Mouse (Mus musculus): ENCODE results near the gene Boll. TPM values are rescaled to one million over a fixed set of nuclear protein-coding genes. Genes with fewer than 3 reads are reported as not detected.
A peak's percentile ranks its signal among the peaks of the same experiment; 100 is the strongest.

The Boll gene
- total RNA-seq, 1 experiment: 2.9 TPM

GRCm38 (mm10) chr1:55265447-55265846, 97.8 kb downstream of the Boll start:
- H3K27ac ChIP-seq (ENCODE audit: insufficient read depth, low read depth, low read length, poor library complexity, severe bottlenecking): no peak overlapping the region
- no peaks in the 10 kb centered on the region for H3K9me3 ChIP-seq (ENCODE audit: control insufficient read depth, insufficient read depth, low read depth, low read length)
- no peak overlapping the region for H3K4me3 ChIP-seq (ENCODE audit: insufficient read depth in 1 of 2, low read depth in 1 of 2, low read length in 2 of 2, poor library complexity in 1 of 2, severe bottlenecking in 1 of 2)
- in situ Hi-C loops (cut with MboI; ENCODE audit: low sequenced_read_pairs in 2 of 2, unreplicated experiment in 2 of 2): no loop called here
- H3K9ac ChIP-seq (ENCODE audit: insufficient read depth, low read depth, low read length, poor library complexity, severe bottlenecking): no peak overlapping the region
- H3K36me3 ChIP-seq (ENCODE audit: control insufficient read depth, insufficient read depth, low read length, poor library complexity, severe bottlenecking): no peaks in the 10 kb centered on the region
- no peak for DNase-seq (ENCODE audit: low read depth, low spot score)
- no peaks in the 10 kb centered on the region for H3K4me1 ChIP-seq (ENCODE audit: control insufficient read depth in 2 of 2, insufficient read depth in 2 of 2, low read length in 2 of 2, poor library complexity in 1 of 2)
- TF ChIP-seq MAFK (IDR thresholded peaks at IDR 0.05; ENCODE audit: insufficient read depth, low read depth, low read length) (no peak), HCFC1 (IDR thresholded peaks at IDR 0.05; ENCODE audit: borderline replicate concordance, insufficient read depth, low read length) (no peak), ZC3H11A (IDR thresholded peaks at IDR 0.05; ENCODE audit: borderline replicate concordance, low read depth, low read length) (no peak), CHD2 (IDR thresholded peaks at IDR 0.05; ENCODE audit: low read depth, low read length) (no peak), ZNF384 (IDR thresholded peaks at IDR 0.05; ENCODE audit: low read depth, low read length) (no peak)

- Histone ChIP-seq H3K36me3 (ENCODE audit: control insufficient read depth, insufficient read depth, low read length, poor library complexity, severe bottlenecking) (no peaks in the 10 kb centered on the region), H3K4me1 (ENCODE audit: control insufficient read depth in 2 of 2, insufficient read depth in 2 of 2, low read length in 2 of 2, poor library complexity in 1 of 2) (no peaks in the 10 kb centered on the region), H3K9me3 (ENCODE audit: control insufficient read depth, insufficient read depth, low read depth, low read length) (no peaks in the 10 kb centered on the region), H3K9ac (ENCODE audit: insufficient read depth, low read depth, low read length, poor library complexity, severe bottlenecking) (no peak overlapping the region), H3K4me3 (ENCODE audit: insufficient read depth in 1 of 2, low read depth in 1 of 2, low read length in 2 of 2, poor library complexity in 1 of 2, severe bottlenecking in 1 of 2) (no peak overlapping the region), H3K27ac (ENCODE audit: insufficient read depth, low read depth, low read length, poor library complexity, severe bottlenecking) (no peak overlapping the region)
- no peak for TF ChIP-seq HCFC1 (IDR thresholded peaks at IDR 0.05; ENCODE audit: borderline replicate concordance, insufficient read depth, low read length)
- TF ChIP-seq ZNF384 (IDR thresholded peaks at IDR 0.05; ENCODE audit: low read depth, low read length): no peak
- no peak for TF ChIP-seq MAFK (IDR thresholded peaks at IDR 0.05; ENCODE audit: insufficient read depth, low read depth, low read length)
- TF ChIP-seq CHD2 (IDR thresholded peaks at IDR 0.05; ENCODE audit: low read depth, low read length): no peak
- in situ Hi-C loops (cut with MboI; ENCODE audit: low sequenced_read_pairs in 2 of 2, unreplicated experiment in 2 of 2): no loop called here
- no peak for DNase-seq (ENCODE audit: low read depth, low spot score)
Measured at GRCm38 (mm10) chr1:55264385-55264784, 98.9 kb downstream of the Boll start.

- no peak overlapping the region for H3K27ac ChIP-seq (ENCODE audit: insufficient read depth, low read depth, low read length, poor library complexity, severe bottlenecking)
- H3K4me3 ChIP-seq (ENCODE audit: insufficient read depth in 1 of 2, low read depth in 1 of 2, low read length in 2 of 2, poor library complexity in 1 of 2, severe bottlenecking in 1 of 2): no peak overlapping the region
- H3K9me3 ChIP-seq (ENCODE audit: control insufficient read depth, insufficient read depth, low read depth, low read length): no peaks in the 10 kb centered on the region
- TF ChIP-seq MAFK (IDR thresholded peaks at IDR 0.05; ENCODE audit: insufficient read depth, low read depth, low read length): no peak
- no peak for TF ChIP-seq CHD2 (IDR thresholded peaks at IDR 0.05; ENCODE audit: low read depth, low read length)
- no peak for TF ChIP-seq ZNF384 (IDR thresholded peaks at IDR 0.05; ENCODE audit: low read depth, low read length)
- TF ChIP-seq ZC3H11A (IDR thresholded peaks at IDR 0.05; ENCODE audit: borderline replicate concordance, low read depth, low read length): no peak
- no peak for TF ChIP-seq HCFC1 (IDR thresholded peaks at IDR 0.05; ENCODE audit: borderline replicate concordance, insufficient read depth, low read length)
- H3K9ac ChIP-seq (ENCODE audit: insufficient read depth, low read depth, low read length, poor library complexity, severe bottlenecking): no peak overlapping the region
- in situ Hi-C loops (cut with MboI; ENCODE audit: low sequenced_read_pairs in 2 of 2, unreplicated experiment in 2 of 2): no loop called here
- no peaks in the 10 kb centered on the region for H3K36me3 ChIP-seq (ENCODE audit: control insufficient read depth, insufficient read depth, low read length, poor library complexity, severe bottlenecking)
- DNase-seq (ENCODE audit: low read depth, low spot score): no peak
- H3K4me1 ChIP-seq (ENCODE audit: control insufficient read depth in 2 of 2, insufficient read depth in 2 of 2, low read length in 2 of 2, poor library complexity in 1 of 2): no peaks in the 10 kb centered on the region
Measured at GRCm38 (mm10) chr1:55246374-55246773, 116.9 kb downstream of the Boll start.

- no peaks in the 10 kb centered on the region for H3K9me3 ChIP-seq (ENCODE audit: control insufficient read depth, insufficient read depth, low read depth, low read length)
- no peaks in the 10 kb centered on the region for H3K36me3 ChIP-seq (ENCODE audit: control insufficient read depth, insufficient read depth, low read length, poor library complexity, severe bottlenecking)
- TF ChIP-seq CHD2 (IDR thresholded peaks at IDR 0.05; ENCODE audit: low read depth, low read length) (no peak), MAFK (IDR thresholded peaks at IDR 0.05; ENCODE audit: insufficient read depth, low read depth, low read length) (no peak), ZC3H11A (IDR thresholded peaks at IDR 0.05; ENCODE audit: borderline replicate concordance, low read depth, low read length) (peak; percentile 76), HCFC1 (IDR thresholded peaks at IDR 0.05; ENCODE audit: borderline replicate concordance, insufficient read depth, low read length) (no peak), ZNF384 (IDR thresholded peaks at IDR 0.05; ENCODE audit: low read depth, low read length) (peak; percentile 39; the same call in 1 of the 2 replicates)
- in situ Hi-C loops (cut with MboI; ENCODE audit: low sequenced_read_pairs in 2 of 2, unreplicated experiment in 2 of 2): no loop called here
- H3K4me1 ChIP-seq (ENCODE audit: control insufficient read depth in 2 of 2, insufficient read depth in 2 of 2, low read length in 2 of 2, poor library complexity in 1 of 2): peaks cover 5 to 6% of the 10 kb centered on the region in 2 experiments
- H3K4me3 ChIP-seq (ENCODE audit: insufficient read depth in 1 of 2, low read depth in 1 of 2, low read length in 2 of 2, poor library complexity in 1 of 2, severe bottlenecking in 1 of 2): no peak overlapping the region
- H3K9ac ChIP-seq (ENCODE audit: insufficient read depth, low read depth, low read length, poor library complexity, severe bottlenecking): no peak overlapping the region
- peak; percentile 48 for DNase-seq (ENCODE audit: low read depth, low spot score)
- no peak overlapping the region for H3K27ac ChIP-seq (ENCODE audit: insufficient read depth, low read depth, low read length, poor library complexity, severe bottlenecking)
Measured at GRCm38 (mm10) chr1:55239237-55239636, 124.0 kb downstream of the Boll start.

GRCm38 (mm10) chr1:55238496-55238895, 124.8 kb downstream of the Boll start:
- H3K36me3 ChIP-seq (ENCODE audit: control insufficient read depth, insufficient read depth, low read length, poor library complexity, severe bottlenecking): no peaks in the 10 kb centered on the region
- H3K4me1 ChIP-seq (ENCODE audit: control insufficient read depth in 2 of 2, insufficient read depth in 2 of 2, low read length in 2 of 2, poor library complexity in 1 of 2): peaks cover 5 to 6% of the 10 kb centered on the region in 2 experiments
- peak overlapping the region; percentile 83 for H3K4me3 ChIP-seq (ENCODE audit: insufficient read depth in 1 of 2, low read depth in 1 of 2, low read length in 2 of 2, poor library complexity in 1 of 2, severe bottlenecking in 1 of 2)
- no peaks in the 10 kb centered on the region for H3K9me3 ChIP-seq (ENCODE audit: control insufficient read depth, insufficient read depth, low read depth, low read length)
- peak overlapping the region; percentile 80 for H3K9ac ChIP-seq (ENCODE audit: insufficient read depth, low read depth, low read length, poor library complexity, severe bottlenecking)
- DNase-seq (ENCODE audit: low read depth, low spot score): no peak
- in situ Hi-C loops (cut with MboI; ENCODE audit: low sequenced_read_pairs in 2 of 2, unreplicated experiment in 2 of 2): no loop called here
- TF ChIP-seq MAFK (IDR thresholded peaks at IDR 0.05; ENCODE audit: insufficient read depth, low read depth, low read length): no peak
- no peak for TF ChIP-seq ZNF384 (IDR thresholded peaks at IDR 0.05; ENCODE audit: low read depth, low read length)
- TF ChIP-seq HCFC1 (IDR thresholded peaks at IDR 0.05; ENCODE audit: borderline replicate concordance, insufficient read depth, low read length): no peak
- no peak for TF ChIP-seq ZC3H11A (IDR thresholded peaks at IDR 0.05; ENCODE audit: borderline replicate concordance, low read depth, low read length)
- TF ChIP-seq CHD2 (IDR thresholded peaks at IDR 0.05; ENCODE audit: low read depth, low read length): no peak
- H3K27ac ChIP-seq (ENCODE audit: insufficient read depth, low read depth, low read length, poor library complexity, severe bottlenecking): no peak overlapping the region
